Mouse (Mus musculus) granulocyte monocyte progenitor cell, adult 5-6 weeks (primary cell): ENCODE results near the gene D130043K22Rik. TPM values are rescaled to one million over a fixed set of nuclear protein-coding genes. Genes with fewer than 3 reads are reported as not detected.
A peak's percentile ranks its signal among the peaks of the same experiment; 100 is the strongest.
"Not testable (repeated sequence)": the region's sequence is repeated elsewhere in the genome, so short reads cannot be mapped to it uniquely, and the experiment has no call there.

Experiments used
- ATAC-seq: replicated peaks from 2 replicates; pipeline ENCODE4 v1.8.0; 2016; ENCODE audit warnings: mild to moderate bottlenecking, moderate TSS enrichment, inconsistent platforms; ENCODE audit not compliant: poor library complexity, severe bottlenecking
- total RNA-seq, 2 experiments: library from RNA; stranded (forward) in 1 of 2; stranded (reverse) in 1 of 2; fragments of 200-712, 200-1000 nt in 1 of 2; fragments of >200 nt in 1 of 2; fragmentation: Nextera tagmentation in 1 of 2; gene quantifications; 2 replicates each; pipeline ENCODE4 v1.2.3; 2014 to 2017

Gene D130043K22Rik
- total RNA-seq, 2 experiments from 2014 or later = not detected

DNA sequence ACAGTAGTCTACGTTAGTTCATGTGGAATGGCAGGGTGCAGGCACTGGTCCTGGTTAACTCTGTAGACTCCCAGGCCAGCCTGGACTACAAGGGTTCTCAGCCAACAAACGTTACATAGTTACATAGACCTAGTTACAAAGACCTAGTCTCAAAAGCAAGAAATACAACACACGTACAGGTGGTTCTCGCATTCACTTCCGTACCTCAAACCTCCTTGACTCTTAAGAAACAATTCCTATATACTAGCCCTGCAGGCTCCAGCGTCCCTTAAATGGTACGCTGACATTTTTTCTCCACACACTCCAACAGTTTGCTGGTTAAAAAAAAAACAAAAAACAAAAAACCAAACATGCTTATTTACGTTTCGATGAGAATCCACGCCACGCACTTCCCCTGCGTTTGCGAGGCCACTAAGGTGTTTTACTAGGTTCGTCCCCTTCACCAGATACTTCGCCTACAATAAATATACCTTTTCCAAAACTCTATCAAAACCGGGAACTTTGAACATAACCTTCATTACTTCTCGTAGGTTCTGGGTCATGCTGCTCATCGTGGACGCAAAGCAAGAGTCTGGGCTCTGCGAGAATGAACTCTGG, 14.1 kb upstream of the D130043K22Rik start:
- ATAC-seq = no peak

DNA sequence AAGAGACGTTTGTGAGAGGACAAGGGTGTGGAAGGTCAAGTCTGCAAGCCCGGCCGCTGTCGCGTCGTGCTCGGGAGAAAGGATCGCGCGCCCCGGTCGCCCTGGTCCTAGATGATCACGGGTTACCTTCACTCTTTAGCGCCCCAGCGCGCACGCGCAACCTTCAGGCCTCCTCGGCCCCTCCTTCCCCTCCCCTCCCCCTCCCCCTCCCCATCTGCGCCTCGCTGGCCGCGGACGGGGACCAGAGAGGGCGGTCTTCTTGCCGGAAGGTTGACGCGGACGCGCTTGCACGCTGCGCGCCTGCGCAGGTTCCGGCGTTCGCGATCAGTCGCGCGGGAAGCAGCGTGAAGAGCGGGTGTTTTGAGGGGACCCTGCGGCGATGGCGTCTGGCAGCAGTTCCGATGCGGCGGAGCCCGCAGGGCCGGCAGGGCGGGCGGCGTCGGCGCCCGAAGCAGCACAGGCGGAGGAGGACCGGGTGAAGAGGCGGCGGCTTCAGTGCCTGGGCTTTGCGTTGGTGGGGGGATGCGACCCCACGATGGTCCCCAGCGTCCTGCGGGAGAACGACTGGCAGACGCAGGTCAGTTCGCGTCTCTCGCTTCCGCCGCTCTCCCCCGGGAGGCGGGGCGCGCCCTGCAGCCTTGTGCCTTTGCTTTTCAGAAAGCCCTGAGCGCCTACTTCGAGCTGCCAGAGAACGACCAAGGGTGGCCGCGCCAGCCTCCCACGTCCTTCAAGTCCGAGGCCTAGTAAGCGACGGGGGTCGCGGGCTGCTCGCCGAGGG, 13.4 kb upstream of the D130043K22Rik start, which contains the start of the genes Acot13 and Tdp2:
Acot13 (minus strand) TSS at position 188 of the 778 bp plus-strand sequence.
Tdp2 (plus strand) TSS at position 327 of the 778 bp plus-strand sequence.
- peak; percentile 94 for ATAC-seq

GRCm38 (mm10) chr13:24832131-24832810, 12.7 kb upstream of the D130043K22Rik start:
- ATAC-seq = no peak

DNA sequence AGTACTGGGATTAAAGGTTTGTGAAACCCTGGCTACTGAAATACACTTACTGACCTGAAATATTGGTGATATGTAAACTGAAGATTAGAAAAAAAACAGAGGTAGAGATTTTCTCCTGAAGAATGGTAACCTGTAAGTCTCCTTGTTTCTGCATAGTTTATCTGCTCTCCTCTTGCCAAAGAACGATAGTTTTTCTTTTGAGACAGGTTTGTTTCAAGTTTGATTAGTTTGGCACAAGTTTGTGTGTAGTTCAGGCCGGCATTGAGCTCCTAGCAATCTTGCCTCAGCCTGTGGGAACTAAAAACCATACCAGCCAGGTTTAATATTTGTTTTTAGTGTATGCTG, 12.2 kb upstream of the D130043K22Rik start:
- no peak for ATAC-seq

- not testable (repeated sequence) for ATAC-seq
These were observed 7.2 kb upstream of the D130043K22Rik start for GRCm38 (mm10) chr13:24837765-24838164.

DNA sequence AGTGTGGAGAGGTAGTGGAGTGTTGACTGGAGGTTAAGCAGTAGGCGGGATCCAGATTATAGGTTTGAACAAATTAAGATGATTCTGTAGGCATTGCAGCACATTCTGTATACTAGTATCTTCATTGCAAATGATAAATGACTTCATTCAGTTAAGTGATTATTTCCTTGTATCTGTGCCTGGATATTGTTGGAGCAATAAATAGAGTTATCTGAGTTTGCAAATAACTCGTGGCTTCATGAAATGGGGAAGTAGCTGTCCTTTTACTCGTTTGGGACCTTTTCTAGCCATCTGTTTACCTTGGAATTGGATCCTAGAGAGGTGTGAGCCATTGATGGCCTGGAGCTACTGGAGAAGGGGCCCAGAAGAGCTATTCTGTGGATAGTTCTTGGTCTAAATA, 5.1 kb upstream of the D130043K22Rik start:
- ATAC-seq = no peak

GRCm38 (mm10) chr13:24841702-24842101, 3.2 kb upstream of the D130043K22Rik start:
- ATAC-seq = no peak

DNA sequence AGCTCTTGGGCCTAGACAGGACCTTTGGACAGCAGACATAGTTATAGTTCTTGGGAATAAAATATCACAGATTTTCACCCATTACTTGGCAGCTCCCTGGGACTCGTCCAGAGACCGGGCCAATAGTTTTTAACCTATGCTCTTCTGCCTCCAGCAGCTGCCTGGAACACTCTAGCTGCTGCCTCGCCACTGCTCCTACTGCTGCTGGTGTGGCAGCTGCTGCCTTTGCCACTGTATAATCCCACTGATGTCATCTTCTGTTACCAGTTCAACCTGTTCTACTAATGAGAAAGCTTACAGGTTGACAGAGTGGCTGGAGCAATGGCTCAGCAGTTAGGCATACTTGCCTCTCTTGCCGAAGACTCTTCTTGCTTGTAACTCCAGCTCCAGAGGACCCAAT, 4.4 kb downstream of the D130043K22Rik start:
- ATAC-seq = no peak

GRCm38 (mm10) chr13:24851989-24852388, 7.1 kb downstream of the D130043K22Rik start:
- ATAC-seq = no peak

DNA sequence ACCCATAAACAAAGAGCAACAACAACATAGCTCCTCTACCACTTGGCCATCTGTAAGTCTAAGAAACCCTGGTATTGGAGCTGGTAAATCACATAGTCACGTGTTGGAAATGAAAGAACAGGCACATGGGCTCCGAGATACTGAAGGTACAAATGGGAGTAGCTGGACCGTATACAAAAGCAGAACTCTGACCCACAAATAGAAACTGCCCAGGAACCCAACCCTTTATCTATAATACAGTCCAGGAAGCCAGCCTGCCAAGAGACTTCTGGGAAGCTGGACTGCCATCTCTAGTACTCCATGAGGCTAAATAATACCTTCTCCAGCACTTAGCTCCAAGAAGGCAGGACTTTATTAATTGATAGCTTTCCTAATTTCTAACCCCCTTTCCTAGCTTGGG, 7.6 kb downstream of the D130043K22Rik start:
- no peak for ATAC-seq

GRCm38 (mm10) chr13:24859115-24859514, 14.2 kb downstream of the D130043K22Rik start:
- no peak for ATAC-seq

- ATAC-seq = no peak
These were observed 16.1 kb downstream of the D130043K22Rik start for GRCm38 (mm10) chr13:24861084-24861483.

DNA sequence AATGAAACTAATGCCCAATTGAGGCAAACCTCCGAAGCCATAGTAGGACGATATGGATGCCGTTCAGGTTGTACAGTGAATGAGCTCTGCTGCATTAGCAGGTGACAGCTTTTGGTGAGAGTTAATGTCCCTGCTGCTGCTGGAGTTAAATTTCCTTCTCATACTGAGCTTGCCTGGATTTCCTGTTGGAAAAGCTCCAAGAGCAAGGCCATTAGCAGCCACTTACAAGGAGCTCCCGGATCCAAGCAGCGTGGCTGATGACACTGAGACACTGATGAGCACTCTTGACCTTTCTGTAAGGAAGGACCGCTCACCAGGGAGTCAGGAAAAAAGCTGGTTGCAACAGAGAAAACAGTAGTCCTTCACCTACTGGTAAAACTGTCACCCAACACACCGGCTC, 17.1 kb downstream of the D130043K22Rik start:
- no peak for ATAC-seq

- peak; percentile 53 for ATAC-seq
These were observed 17.6 kb downstream of the D130043K22Rik start for GRCm38 (mm10) chr13:24862520-24862919.

DNA sequence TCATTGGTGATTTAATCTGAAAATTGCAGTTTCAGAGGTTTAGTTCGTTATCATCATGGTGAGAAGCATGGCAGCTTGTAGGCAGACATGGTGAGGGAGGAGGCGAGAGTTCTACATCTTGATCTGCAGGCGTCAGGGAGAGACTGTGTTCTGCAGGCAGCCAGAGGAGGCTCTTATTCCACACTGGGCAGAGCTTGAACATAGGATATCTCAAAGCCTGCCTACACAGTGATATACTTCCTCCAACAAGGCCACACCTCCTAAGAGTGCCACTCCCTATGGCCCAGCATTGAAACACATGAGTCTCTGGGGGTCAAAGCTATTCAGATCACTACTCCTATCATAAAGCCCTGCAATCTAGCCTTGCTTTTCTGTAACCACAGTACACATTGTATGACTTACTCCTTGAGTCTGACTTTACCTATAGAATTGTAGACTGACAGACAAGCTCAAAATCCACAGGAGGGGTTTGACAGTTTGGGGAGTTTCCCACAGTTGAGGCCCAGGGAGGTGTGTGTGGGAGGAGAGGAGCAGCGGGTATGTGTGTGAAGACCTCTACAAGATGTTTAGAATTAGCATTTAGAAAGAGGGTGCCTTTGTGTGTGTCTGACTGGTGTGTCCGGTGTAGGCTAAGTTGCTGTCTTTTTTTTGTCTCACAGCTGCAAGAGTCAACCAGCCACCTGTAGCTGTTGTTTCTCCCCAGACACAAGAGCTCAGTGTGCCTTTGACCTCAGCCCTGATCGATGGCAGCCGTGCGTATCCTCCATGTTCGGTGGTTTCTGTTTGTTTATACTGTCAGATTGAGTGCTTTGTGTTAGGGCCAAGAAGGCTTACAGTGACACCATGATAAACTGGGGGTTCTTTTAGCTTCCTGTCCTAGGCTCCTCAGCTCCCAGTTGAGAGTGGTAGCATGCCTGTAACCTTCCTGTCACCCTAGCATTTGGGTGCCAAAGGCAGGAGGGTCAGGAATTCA, 21.8 kb downstream of the D130043K22Rik start:
- no peak for ATAC-seq

DNA sequence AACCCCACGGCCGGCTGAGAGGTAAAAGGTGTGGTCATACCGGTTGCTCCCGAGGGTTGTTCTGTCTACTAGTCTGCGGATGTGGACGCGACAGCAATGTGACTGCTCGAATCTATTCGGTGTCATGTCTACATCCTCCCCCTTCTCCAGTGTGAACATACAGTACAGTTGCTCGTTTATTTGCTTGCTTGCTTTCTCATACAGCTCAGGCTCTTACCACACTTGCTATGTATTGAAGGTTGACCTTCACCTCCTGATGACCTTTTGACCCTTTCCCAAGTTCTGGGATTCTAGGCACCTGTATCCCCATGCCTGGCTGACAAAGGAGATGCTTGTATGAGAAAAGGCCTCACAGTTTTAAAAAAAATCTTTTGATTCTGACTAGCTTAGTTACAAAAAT, 22.9 kb downstream of the D130043K22Rik start:
- ATAC-seq = no peak

- no peak for ATAC-seq
These were observed 23.3 kb downstream of the D130043K22Rik start for GRCm38 (mm10) chr13:24868233-24868632.

- no peak for ATAC-seq
These were observed 34.6 kb downstream of the D130043K22Rik start for GRCm38 (mm10) chr13:24879359-24880040.

- no peak for ATAC-seq
These were observed 35.3 kb downstream of the D130043K22Rik start for GRCm38 (mm10) chr13:24880208-24880607.

DNA sequence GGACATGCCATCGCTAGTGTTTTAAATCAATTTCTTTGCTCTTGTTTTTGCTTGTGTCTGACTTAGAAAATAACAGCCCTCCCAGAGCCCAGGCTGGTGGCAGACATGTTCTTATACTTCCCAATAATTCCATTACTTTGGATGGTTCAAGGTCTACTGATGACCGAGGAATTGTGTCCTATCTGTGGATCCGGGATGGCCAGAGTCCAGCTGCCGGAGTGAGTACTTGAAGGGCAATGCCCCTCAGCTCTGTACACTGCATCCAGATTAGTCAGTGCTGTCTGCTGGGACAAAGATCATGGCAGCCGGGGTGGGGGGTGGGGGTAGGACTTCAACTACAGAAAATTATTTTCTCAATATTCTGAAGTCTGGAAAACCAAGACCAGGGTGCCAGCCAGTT, 35.8 kb downstream of the D130043K22Rik start:
- ATAC-seq = no peak
